Mouse (Mus musculus): ENCODE results near the gene Dspp.
A peak's percentile ranks its signal among the peaks of the same experiment; 100 is the strongest.

Gene Dspp

GRCm38 (mm10) chr5:104201153-104201950 lies 30.8 kb downstream of the Dspp start:
- DNase-seq: no peak

GRCm38 (mm10) chr5:104202351-104202750 lies 31.8 kb downstream of the Dspp start, which contains the start of gene Dmp1:
TSS of gene Dmp1 (plus strand) at chr5:104202613.
- DNase-seq: no peak

- DNase-seq: no peak
These were observed 42.0 kb downstream of the Dspp start for GRCm38 (mm10) chr5:104212531-104212930.

GRCm38 (mm10) chr5:104218926-104219325 lies 48.4 kb downstream of the Dspp start:
- DNase-seq: peak; percentile 18

- no peak for DNase-seq
These were observed 53.8 kb downstream of the Dspp start for GRCm38 (mm10) chr5:104224299-104224698.

- no peak for DNase-seq
These were observed 54.2 kb downstream of the Dspp start for GRCm38 (mm10) chr5:104224750-104225149.

- no peak for DNase-seq
These were observed 58.0 kb downstream of the Dspp start for GRCm38 (mm10) chr5:104228497-104228896.
